Mouse (Mus musculus) liver, embryonic 14.5 days (tissue): Measurements from ENCODE around the gene Stag1. TPM values are rescaled to one million over a fixed set of nuclear protein-coding genes. Genes with fewer than 3 reads are reported as not detected.

ENCODE experiments used
- ATAC-seq: fragments of 200-750 bp; cut with Nextera tagmentation; 2 replicates; pipeline ENCODE4 v1.8.0; 2017; ENCODE audit warnings: moderate number of reproducible peaks, mild to moderate bottlenecking, moderate library complexity; ENCODE audit not compliant: insufficient read depth
- DNase-seq, 3 experiments: peaks; one replicate each; pipeline ENCODE4 v3.0.0-alpha.2; 2012 to 2013; ENCODE audit warnings: low read depth in 3 of 3, low spot score in 3 of 3
- H3K27ac ChIP-seq: fragments of 300-500 bp; sonication (generic); 2 replicates; pipeline ENCODE4 v1.5.1; 2014; ENCODE audit warnings: moderate library complexity, mild to moderate bottlenecking, control low read depth, inconsistent platforms
- H3K27me3 ChIP-seq: fragments of 300-500 bp; sonication (generic); 2 replicates; pipeline ENCODE4 v1.6.1; 2014; ENCODE audit warnings: mild to moderate bottlenecking, low read length, moderate library complexity; ENCODE audit not compliant: control insufficient read depth, insufficient read depth
- H3K36me3 ChIP-seq: fragments of 300-500 bp; sonication (generic); replicated peaks from 2 replicates; pipeline ENCODE4 v1.6.1; 2014; ENCODE audit warnings: low read depth; ENCODE audit not compliant: control insufficient read depth, insufficient read depth
- H3K4me1 ChIP-seq, 2 experiments: fragments of 200-500 bp in 1 of 2; fragments of 300-500 bp in 1 of 2; sonication (generic) in 1 of 2; replicated peaks; 2 replicates each; pipeline ENCODE4 v1.6.1; 2012 to 2014; ENCODE audit warnings: antibody characterized with exemption in 1 of 2, inconsistent platforms in 1 of 2, low read length in 1 of 2; ENCODE audit not compliant: control insufficient read depth in 2 of 2, insufficient read depth in 2 of 2
- H3K4me2 ChIP-seq: fragments of 300-500 bp; sonication (generic); 2 replicates; pipeline ENCODE4 v1.6.1; 2014; ENCODE audit warnings: low read depth, mild to moderate bottlenecking, control low read depth, moderate library complexity
- H3K4me3 ChIP-seq, 2 experiments: fragments of 200-500 bp in 1 of 2; fragments of 300-500 bp in 1 of 2; sonication (generic) in 1 of 2; 2 replicates each; pipeline ENCODE4 v1.5.1; 2012 to 2014; ENCODE audit warnings: low read depth in 2 of 2, low read length in 2 of 2, mild to moderate bottlenecking in 2 of 2, control low read depth in 1 of 2, inconsistent platforms in 1 of 2, moderate library complexity in 1 of 2; ENCODE audit not compliant: insufficient read depth in 1 of 2
- H3K9ac ChIP-seq: fragments of 300-500 bp; sonication (generic); replicated peaks from 2 replicates; pipeline ENCODE4 v1.6.1; 2014; ENCODE audit warnings: mild to moderate bottlenecking, control low read depth, moderate library complexity
- H3K9me3 ChIP-seq: fragments of 300-500 bp; sonication (generic); 2 replicates; pipeline ENCODE4 v1.6.1; 2016; ENCODE audit warnings: low read length, mixed read lengths; ENCODE audit not compliant: control insufficient read depth
- CTCF ChIP-seq: IDR thresholded peaks from 2 replicates; pipeline ENCODE4 v1.5.1; 2016; ENCODE audit warnings: antibody characterized with exemption, low read depth, control low read depth
- EP300 ChIP-seq: IDR thresholded peaks from 2 replicates; pipeline ENCODE4 v1.6.1; 2016; ENCODE audit warnings: antibody characterized with exemption, low read depth
- WGBS: fragments of 180-500 bp; shearing (Covaris S2); extraction: QIAGEN DNeasy Blood & Tissue Kit; methylation state at CpG from one replicate; pipeline ENCODE4 v1.1.7; 2014; ENCODE audit not compliant: insufficient replicate concordance; 5-methylcytosine and 5-hydroxymethylcytosine counted together
- polyA plus RNA-seq, 2 experiments: library from polyadenylated mRNA; depleted of rRNA in 1 of 2; stranded (reverse) in 1 of 2; unstranded in 1 of 2; fragments of >200 nt; fragmentation: Nextera tagmentation in 1 of 2; extraction: Ambion mirVana in 1 of 2; gene quantifications; 2 replicates each; pipeline versions ENCODE4 v1.2.1 to v1.2.3; 2012 to 2014

The Stag1 gene
- polyA plus RNA-seq, 2 experiments: 11.6 to 18.2 TPM

DNA sequence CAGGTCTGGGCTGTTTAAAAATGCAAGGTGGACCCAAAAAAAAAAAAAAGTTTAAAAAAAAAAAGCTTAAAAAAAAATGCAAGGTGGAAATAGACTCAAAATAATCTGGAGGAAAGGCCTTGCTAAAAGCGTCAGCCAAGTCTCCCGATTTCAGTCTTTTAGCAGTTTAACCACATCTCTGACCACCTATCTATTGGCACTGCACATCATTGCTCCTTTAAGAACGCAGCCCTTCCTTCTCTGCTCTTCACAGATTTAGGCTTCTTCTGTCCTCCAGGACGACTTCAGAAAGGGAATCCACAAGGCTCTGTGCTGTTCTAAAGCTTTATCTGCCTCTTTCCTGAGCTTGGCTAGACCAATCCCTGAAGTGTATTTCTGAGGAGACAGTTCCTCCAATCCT is 366.5 kb downstream of the Stag1 start:
- H3K27me3 ChIP-seq: no peaks in the 10 kb centered on the region
- DNase-seq (no peak), ATAC-seq (no peak)
- no peak for TF ChIP-seq CTCF
- no peak for TF ChIP-seq EP300
- H3K4me1 ChIP-seq: peaks cover 3 to 17% of the 10 kb centered on the region in 2 experiments; a peak in 3 of 4 replicates
- H3K27ac ChIP-seq: no peak overlapping the region
- H3K9me3 ChIP-seq: no peaks in the 10 kb centered on the region
- no peak overlapping the region for H3K9ac ChIP-seq
- no peak overlapping the region for H3K4me2 ChIP-seq
- WGBS: 53% methylated on average over 4 of the region's 4 CpGs
- no peak overlapping the region for H3K4me3 ChIP-seq
- no peaks in the 10 kb centered on the region for H3K36me3 ChIP-seq

DNA sequence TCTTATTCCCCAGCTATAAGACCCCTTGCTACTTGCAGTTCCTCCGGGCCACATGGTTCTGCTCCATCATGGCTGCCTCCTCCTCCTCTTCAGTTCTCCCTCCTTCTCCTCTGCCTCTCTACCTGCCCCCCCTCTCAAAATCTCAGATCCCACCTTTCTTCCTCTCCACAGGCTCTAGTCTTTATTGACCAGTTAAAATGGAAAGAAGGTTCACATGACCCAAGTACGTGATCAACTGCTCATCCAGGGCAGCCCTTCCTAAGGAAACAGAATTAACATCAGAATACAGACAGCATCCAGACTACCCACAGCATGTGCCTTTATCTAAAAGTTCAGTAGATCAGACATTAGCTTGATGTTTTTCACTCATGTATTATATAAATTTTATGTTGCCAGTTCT is 371.9 kb downstream of the Stag1 start:
- Histone ChIP-seq H3K4me3 (no peak overlapping the region), H3K4me1 (peaks cover 0 to 4% of the 10 kb centered on the region in 2 experiments; a peak in 1 of 4 replicates), H3K4me2 (no peak overlapping the region), H3K9me3 (no peaks in the 10 kb centered on the region), H3K9ac (no peak overlapping the region), H3K36me3 (no peaks in the 10 kb centered on the region), H3K27me3 (no peaks in the 10 kb centered on the region), H3K27ac (no peak overlapping the region)
- TF ChIP-seq EP300 (no peak), CTCF (no peak)
- ATAC-seq: no peak
- 71% methylated on average over 2 of the region's 2 CpGs for WGBS
- DNase-seq: no peak

DNA sequence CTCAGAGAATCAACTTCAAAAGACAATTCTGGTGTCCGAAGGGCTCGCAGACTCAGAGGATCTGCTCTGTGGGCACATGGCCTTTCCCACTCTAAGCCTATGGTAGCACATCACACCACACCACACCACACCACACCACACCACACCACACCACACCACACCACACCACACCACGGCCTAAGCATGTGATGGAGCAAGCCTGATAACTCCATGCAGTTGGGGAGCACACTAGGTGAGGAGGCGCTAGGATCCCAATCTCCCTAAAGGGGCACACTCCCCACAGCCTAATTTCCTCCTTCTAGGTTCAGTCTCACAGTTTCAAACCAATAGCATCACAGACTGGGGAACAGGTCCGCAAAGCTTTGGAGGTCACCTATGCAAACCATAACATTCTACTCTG is 381.1 kb downstream of the Stag1 start:
- Histone ChIP-seq H3K4me1 (no peaks in the 10 kb centered on the region), H3K9ac (no peak overlapping the region), H3K36me3 (no peaks in the 10 kb centered on the region), H3K27ac (no peak overlapping the region), H3K4me3 (no peak overlapping the region), H3K9me3 (no peaks in the 10 kb centered on the region), H3K4me2 (no peak overlapping the region), H3K27me3 (no peaks in the 10 kb centered on the region)
- ATAC-seq (no peak), DNase-seq (no peak)
- 76% methylated on average over 5 of the region's 5 CpGs for WGBS
- no peak for TF ChIP-seq CTCF
- no peak for TF ChIP-seq EP300

DNA sequence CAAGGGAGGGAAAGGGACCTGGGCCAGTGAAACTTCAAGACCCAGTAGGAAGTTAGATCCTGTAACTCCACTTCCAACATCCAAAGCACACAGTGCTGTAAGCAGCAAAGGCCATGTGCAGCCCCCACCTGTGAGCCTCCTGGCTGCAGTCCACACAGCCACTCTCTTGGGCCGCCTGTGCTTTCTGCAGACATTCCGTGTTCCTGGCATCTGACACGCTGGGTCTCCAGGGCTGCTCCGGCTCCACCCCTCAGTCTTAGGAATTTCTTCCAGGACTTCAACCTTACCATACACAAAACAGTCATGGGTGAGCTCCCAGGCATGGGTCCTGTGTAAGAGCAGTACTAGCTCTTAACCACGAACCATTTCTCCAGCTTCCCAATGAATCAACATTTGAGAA is 381.7 kb downstream of the Stag1 start:
- WGBS: 75% methylated on average over 5 of the region's 5 CpGs
- Histone ChIP-seq H3K36me3 (no peaks in the 10 kb centered on the region), H3K4me2 (no peak overlapping the region), H3K9me3 (no peaks in the 10 kb centered on the region), H3K27me3 (no peaks in the 10 kb centered on the region), H3K4me3 (no peak overlapping the region), H3K9ac (no peak overlapping the region), H3K27ac (no peak overlapping the region), H3K4me1 (no peaks in the 10 kb centered on the region)
- ATAC-seq (no peak), DNase-seq (no peak)
- TF ChIP-seq EP300: no peak
- TF ChIP-seq CTCF: no peak

DNA sequence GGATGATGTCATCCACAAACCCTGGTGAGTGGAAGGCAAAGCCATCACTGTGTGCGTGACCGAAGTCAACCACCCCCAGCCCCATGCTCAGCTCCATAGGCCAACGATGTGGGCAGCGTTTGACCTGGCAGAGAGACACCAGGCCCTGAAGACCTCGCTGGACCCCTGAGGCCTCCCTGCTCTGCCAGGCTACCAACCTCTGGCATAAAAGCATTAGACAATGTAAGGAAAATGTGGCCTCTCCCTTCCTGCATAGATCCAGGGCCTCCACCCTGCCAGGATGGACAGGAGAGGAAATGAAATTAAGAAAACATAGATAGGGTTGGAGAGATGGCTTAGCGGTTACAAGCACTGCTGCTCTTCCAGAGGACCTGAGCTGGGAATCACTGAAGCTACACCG is 385.2 kb downstream of the Stag1 start:
- WGBS: 81% methylated on average over 7 of the region's 7 CpGs
- ATAC-seq (no peak), DNase-seq (no peak)
- Histone ChIP-seq H3K9me3 (no peaks in the 10 kb centered on the region), H3K4me1 (peaks cover 2 to 4% of the 10 kb centered on the region in 2 experiments; a peak in 2 of 4 replicates), H3K4me2 (no peak overlapping the region), H3K4me3 (no peak overlapping the region), H3K27me3 (no peaks in the 10 kb centered on the region), H3K9ac (no peak overlapping the region), H3K36me3 (no peaks in the 10 kb centered on the region), H3K27ac (no peak overlapping the region)
- TF ChIP-seq CTCF (no peak), EP300 (no peak)
